Mouse (Mus musculus): ENCODE measurements around the gene Olfr288.

GRCm38 (mm10) chr15:98140809-98141208, 54.5 kb downstream of the Olfr288 start:
- TF ChIP-seq CTCF (IDR thresholded peaks at IDR 0.05; ENCODE audit: insufficient read depth, low read depth, low read length) (no peak), POLR2A (IDR thresholded peaks at IDR 0.05; ENCODE audit: insufficient read depth, low read depth, low read length) (no peak)
